Mouse (Mus musculus) bone marrow macrophage, adult 2 months (primary cell): Measurements from ENCODE around the gene Slc22a23.

Experiments used
- CTCF ChIP-seq: IDR thresholded peaks from 2 replicates; pipeline ENCODE4 v1.5.1; 2012; ENCODE audit warnings: low read depth, mild to moderate bottlenecking, low read length, moderate library complexity
- POLR2A ChIP-seq: IDR thresholded peaks from 2 replicates; pipeline ENCODE4 v1.6.1; 2012; ENCODE audit warnings: mild to moderate bottlenecking, low read depth, low read length, borderline replicate concordance

- TF ChIP-seq CTCF (no peak), POLR2A (no peak)
Measured at GRCm38 (mm10) chr13:34308604-34308927, 36.4 kb downstream of the Slc22a23 start.
